Mouse (Mus musculus): ENCODE data around the gene Cnksr3.

The Cnksr3 gene

GRCm38 (mm10) chr10:7077971-7078370 is 134.1 kb downstream of the Cnksr3 start:
- in situ Hi-C loops (cut with MboI, MseI): loop anchor here in 1 of 2 experiments (10.0 kb wide), 1 partner anchor 193 kb away; no protein-coding TSS in a partner anchor

- in situ Hi-C loops (cut with MboI, MseI): loop anchor here in 1 of 2 experiments (10.0 kb wide), 1 partner anchor 193 kb away; no protein-coding TSS in a partner anchor
These were observed 134.6 kb downstream of the Cnksr3 start for GRCm38 (mm10) chr10:7077389-7077808.

DNA sequence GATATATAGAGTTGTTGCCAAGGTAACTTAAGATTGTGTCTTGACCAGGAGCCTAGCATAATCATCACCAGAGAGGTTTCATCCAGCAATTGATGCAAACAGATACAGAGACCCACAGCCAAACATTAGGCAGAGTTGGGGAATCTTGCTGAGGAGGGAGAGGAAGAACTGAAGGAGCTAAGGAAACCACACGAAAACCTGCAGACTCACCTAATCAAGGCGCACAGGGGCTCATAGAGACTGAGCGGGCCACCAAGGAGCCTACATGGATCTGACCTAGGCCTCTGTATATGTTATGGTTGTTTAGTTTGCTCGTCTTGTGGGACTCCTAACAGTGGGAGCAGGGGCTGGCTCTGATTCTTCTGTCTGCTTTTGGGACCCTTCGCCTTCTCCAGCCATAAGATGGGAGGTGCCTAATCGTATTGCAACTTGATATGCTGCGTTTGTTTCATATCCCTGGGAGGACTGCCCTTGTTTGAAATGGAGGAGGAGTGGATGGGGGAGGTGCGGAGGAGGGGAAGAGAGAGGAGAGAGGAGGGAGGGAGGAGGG is 135.3 kb downstream of the Cnksr3 start:
- in situ Hi-C loops (cut with MboI, MseI): loop anchor here in 1 of 2 experiments (10.0 kb wide), 1 partner anchor 192 kb away; no protein-coding TSS in a partner anchor

GRCm38 (mm10) chr10:7076201-7076600 is 135.8 kb downstream of the Cnksr3 start:
- in situ Hi-C loops (cut with MboI, MseI): loop anchor here in 1 of 2 experiments (10.0 kb wide), 1 partner anchor 191 kb away; no protein-coding TSS in a partner anchor

DNA sequence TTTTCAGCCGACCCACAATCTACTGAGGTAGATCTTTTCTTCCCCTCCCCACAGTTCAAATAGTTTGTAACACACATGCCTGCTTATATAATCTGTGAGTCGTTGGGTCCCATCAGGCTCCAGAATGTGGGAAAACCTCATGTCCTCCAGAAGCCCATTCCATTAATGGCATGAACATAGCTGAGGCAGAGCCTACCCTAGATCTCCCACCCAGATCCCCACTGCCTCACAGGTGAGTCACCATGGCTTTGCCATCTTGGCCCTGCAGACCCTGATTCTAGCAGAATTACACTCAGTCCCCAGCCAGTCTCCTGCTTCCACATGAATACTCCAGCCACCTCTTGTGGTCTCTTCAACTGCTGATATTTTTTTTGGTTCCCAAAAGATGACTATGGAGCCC is 136.4 kb downstream of the Cnksr3 start:
- in situ Hi-C loops (cut with MboI, MseI): loop anchor here in 1 of 2 experiments (10.0 kb wide), 1 partner anchor 191 kb away; no protein-coding TSS in a partner anchor

GRCm38 (mm10) chr10:7074231-7074630 is 137.8 kb downstream of the Cnksr3 start:
- in situ Hi-C loops (cut with MboI, MseI): loop anchor here in 1 of 2 experiments (10.0 to 25.0 kb wide), 2 partner anchors 189 to 1037 kb away; no protein-coding TSS in a partner anchor

GRCm38 (mm10) chr10:7070924-7071323 is 141.1 kb downstream of the Cnksr3 start:
- in situ Hi-C loops (cut with MboI, MseI): loop anchor here in 1 of 2 experiments (10.0 to 25.0 kb wide), 2 partner anchors 186 to 1034 kb away; no protein-coding TSS in a partner anchor

- in situ Hi-C loops (cut with MboI, MseI): loop anchor here in 1 of 2 experiments (10.0 to 25.0 kb wide), 2 partner anchors 185 to 1033 kb away; no protein-coding TSS in a partner anchor
These were observed 141.8 kb downstream of the Cnksr3 start for GRCm38 (mm10) chr10:7070100-7070835.

GRCm38 (mm10) chr10:7069090-7069489 is 142.9 kb downstream of the Cnksr3 start:
- in situ Hi-C loops (cut with MboI, MseI): loop anchor here (5.0 to 25.0 kb wide), 2 partner anchors 187 to 1032 kb away; no protein-coding TSS in a partner anchor
